Mouse (Mus musculus) liver, embryonic 16.5 days (tissue): ENCODE results near the gene Grik1. TPM values are rescaled to one million over a fixed set of nuclear protein-coding genes. Genes with fewer than 3 reads are reported as not detected.

Experiments used
- ATAC-seq: fragments of 200-750 bp; cut with Nextera tagmentation; 2 replicates; pipeline ENCODE4 v1.8.0; 2017; ENCODE audit warnings: low read depth, mild to moderate bottlenecking, moderate number of reproducible peaks, moderate library complexity
- H3K27ac ChIP-seq: fragments of 300-500 bp; sonication (generic); 2 replicates; pipeline ENCODE4 v1.5.1; 2014; ENCODE audit warnings: mild to moderate bottlenecking, low read length
- H3K27me3 ChIP-seq: fragments of 300-500 bp; sonication (generic); 2 replicates; pipeline ENCODE4 v1.6.1; 2014; ENCODE audit warnings: low read depth, low read length, mixed read lengths; ENCODE audit not compliant: control insufficient read depth, insufficient read depth
- H3K36me3 ChIP-seq: fragments of 300-500 bp; sonication (generic); 2 replicates; pipeline ENCODE4 v1.6.1; 2014; ENCODE audit warnings: mild to moderate bottlenecking; ENCODE audit not compliant: control insufficient read depth, insufficient read depth
- H3K4me1 ChIP-seq: fragments of 300-500 bp; sonication (generic); 2 replicates; pipeline ENCODE4 v1.6.1; 2014; ENCODE audit warnings: low read depth, low read length, mixed read lengths; ENCODE audit not compliant: control insufficient read depth
- H3K4me2 ChIP-seq: fragments of 300-500 bp; sonication (generic); 2 replicates; pipeline ENCODE4 v1.6.1; 2014; ENCODE audit warnings: low read depth, low read length, mixed read lengths
- H3K4me3 ChIP-seq: fragments of 300-500 bp; sonication (generic); 2 replicates; pipeline ENCODE4 v1.5.1; 2014; ENCODE audit warnings: low read depth, mild to moderate bottlenecking, low read length
- H3K9ac ChIP-seq: fragments of 300-500 bp; sonication (generic); 2 replicates; pipeline ENCODE4 v1.6.1; 2014; ENCODE audit warnings: low read depth, low read length
- H3K9me3 ChIP-seq: fragments of 300-500 bp; sonication (generic); replicated peaks from 2 replicates; pipeline ENCODE4 v1.6.1; 2016; ENCODE audit warnings: low read length; ENCODE audit not compliant: control insufficient read depth
- WGBS: fragments of 180-500 bp; shearing (Covaris S2); extraction: QIAGEN DNeasy Blood & Tissue Kit; methylation state at CpG from one replicate; pipeline ENCODE4 v1.1.7; 2014; ENCODE audit not compliant: insufficient replicate concordance; 5-methylcytosine and 5-hydroxymethylcytosine counted together
- polyA plus RNA-seq: library from polyadenylated mRNA; unstranded; fragments of >200 nt; fragmentation: Nextera tagmentation; extraction: Ambion mirVana; gene quantifications from 2 replicates; pipeline ENCODE4 v1.2.1, GENCODE M21; 2015

Grik1 gene
- polyA plus RNA-seq, 1 experiment from 2014 or later, result not detected

DNA sequence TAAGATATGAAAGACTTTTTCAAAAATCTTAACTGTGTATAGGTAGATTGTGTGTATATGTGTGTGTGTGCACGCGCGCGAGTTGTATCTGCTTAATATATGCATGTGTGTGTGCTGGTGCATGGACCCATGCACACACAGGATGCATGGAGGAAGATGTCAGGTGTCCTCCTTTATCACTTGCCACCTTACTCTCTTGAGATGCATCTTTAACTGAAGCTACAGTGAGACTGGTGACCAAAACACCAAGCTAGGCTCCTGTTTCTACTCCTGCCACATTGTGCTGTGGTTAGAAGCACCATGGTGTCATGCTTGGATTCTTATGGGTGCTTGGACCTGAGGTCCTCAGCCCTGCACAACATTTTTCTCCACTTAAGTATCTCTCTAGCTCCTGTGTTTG is 245.7 kb downstream of the Grik1 start:
- no peaks in the 10 kb centered on the region for H3K36me3 ChIP-seq
- no peaks in the 10 kb centered on the region for H3K27me3 ChIP-seq
- WGBS, result 90% methylated on average over 4 of the region's 4 CpGs
- no peak for ATAC-seq
- no peak overlapping the region for H3K4me3 ChIP-seq
- H3K27ac ChIP-seq, result no peak overlapping the region
- H3K9me3 ChIP-seq, result no peaks in the 10 kb centered on the region
- no peak overlapping the region for H3K4me2 ChIP-seq
- H3K4me1 ChIP-seq, result no peaks in the 10 kb centered on the region
- H3K9ac ChIP-seq, result no peak overlapping the region

DNA sequence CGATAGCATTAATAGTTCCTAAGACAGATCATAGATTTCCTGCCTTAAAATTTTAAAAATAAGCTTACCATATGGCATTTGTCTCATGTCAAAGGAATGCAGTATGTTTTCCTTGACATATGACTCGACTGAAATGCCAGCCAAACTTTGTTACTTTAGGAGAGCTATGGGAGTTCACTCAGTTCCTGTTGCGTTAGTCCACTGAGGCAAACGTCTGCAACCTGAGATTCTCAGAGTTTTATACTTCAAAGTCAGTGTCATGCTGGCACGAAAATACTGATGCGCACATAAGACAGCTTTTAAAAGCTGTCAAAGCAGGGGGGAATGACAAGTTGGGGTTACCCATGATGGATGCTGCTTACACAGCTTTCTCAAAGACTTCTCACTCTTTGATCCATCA is 247.6 kb downstream of the Grik1 start:
- H3K27ac ChIP-seq, result no peak overlapping the region
- H3K27me3 ChIP-seq, result no peaks in the 10 kb centered on the region
- 43% methylated on average over 6 of the region's 6 CpGs for WGBS
- H3K36me3 ChIP-seq, result no peaks in the 10 kb centered on the region
- no peak overlapping the region for H3K9ac ChIP-seq
- no peaks in the 10 kb centered on the region for H3K9me3 ChIP-seq
- no peaks in the 10 kb centered on the region for H3K4me1 ChIP-seq
- no peak overlapping the region for H3K4me3 ChIP-seq
- no peak for ATAC-seq
- H3K4me2 ChIP-seq, result no peak overlapping the region

DNA sequence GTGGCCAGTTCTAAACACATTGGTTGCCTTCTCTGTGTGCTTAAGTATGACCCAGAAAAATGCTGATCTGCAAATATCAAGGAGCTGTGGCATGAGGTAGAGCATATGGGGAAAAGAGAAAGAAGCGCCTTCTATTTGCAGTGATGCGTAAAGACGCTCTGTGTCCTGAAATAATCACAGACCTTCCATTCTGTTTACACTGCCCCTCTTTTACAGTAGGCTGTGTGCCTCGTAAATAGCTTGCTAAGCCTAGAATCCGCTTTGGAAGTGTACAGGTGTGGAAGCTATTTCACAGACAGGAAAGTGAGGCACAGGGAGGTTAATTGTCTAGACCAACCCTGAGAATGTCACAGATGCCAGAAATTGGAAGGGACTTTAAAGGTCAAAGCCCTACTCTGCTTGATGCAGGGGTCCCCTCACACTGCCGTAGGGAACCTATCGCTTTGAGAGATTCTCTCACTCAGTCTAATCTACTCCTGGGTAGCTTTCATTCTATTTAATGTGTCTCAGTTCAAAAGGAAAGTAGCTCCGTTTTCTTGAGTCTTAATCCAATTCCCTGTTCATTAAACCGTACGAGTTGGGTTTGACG is 251.5 kb downstream of the Grik1 start:
- no peaks in the 10 kb centered on the region for H3K36me3 ChIP-seq
- ATAC-seq, result no peak
- H3K4me3 ChIP-seq, result no peak overlapping the region
- 69% methylated on average over 11 of the region's 11 CpGs for WGBS
- H3K4me2 ChIP-seq, result no peak overlapping the region
- no peak overlapping the region for H3K9ac ChIP-seq
- no peaks in the 10 kb centered on the region for H3K27me3 ChIP-seq
- no peaks in the 10 kb centered on the region for H3K4me1 ChIP-seq
- H3K27ac ChIP-seq, result no peak overlapping the region
- H3K9me3 ChIP-seq, result no peaks in the 10 kb centered on the region

DNA sequence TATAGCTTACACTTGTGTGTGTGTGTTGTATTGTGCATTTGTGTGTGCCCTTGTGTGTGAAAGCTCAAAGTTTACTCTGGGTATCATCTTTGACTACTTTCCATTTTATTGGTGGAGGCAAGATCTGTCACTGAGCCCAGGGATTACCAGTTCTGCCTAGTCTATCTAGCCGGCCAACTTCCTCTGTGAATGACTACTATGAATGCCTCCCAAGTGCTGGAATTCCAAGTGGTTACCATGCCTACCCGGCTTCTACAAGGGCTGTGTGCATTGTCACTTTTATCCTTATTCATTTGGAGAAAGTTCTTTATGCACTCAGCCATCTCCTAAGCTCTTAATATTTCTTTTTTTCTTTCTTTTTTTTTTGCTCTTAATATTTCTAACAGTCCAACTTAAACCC is 301.3 kb downstream of the Grik1 start:
- H3K9me3 ChIP-seq, result no peaks in the 10 kb centered on the region
- WGBS, result 45% methylated on average over 2 of the region's 2 CpGs

DNA sequence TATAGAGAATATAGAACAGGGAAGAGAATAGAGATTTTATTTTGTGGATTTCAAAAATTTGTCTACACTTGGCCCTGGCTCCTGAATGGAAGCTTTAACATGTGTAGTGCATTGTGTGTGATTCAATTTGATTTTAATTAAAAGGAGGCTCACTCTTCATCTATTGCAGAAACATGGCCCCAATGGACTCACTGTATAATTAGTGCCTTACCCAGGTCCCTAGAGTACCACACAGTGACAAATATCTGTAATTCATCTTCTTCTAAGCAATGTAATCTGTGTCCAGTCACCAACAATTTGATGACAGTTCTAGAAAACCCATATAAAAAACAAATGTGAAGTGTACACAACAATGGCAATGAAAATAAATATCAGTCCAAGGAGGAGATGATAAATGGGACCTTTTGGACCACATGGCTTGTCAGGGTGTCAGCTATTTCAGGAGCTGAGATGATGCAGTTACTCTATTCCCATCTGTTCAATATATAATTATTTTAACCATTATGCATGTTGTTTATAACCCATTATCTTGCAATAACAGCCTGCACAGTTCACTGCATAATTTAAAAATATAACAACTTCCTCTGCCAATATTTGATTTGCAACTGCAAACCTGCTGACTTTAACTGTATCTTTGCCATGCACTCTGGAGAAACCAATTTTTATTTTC is 305.7 kb downstream of the Grik1 start:
- Histone ChIP-seq H3K27ac (no peak overlapping the region), H3K4me3 (no peak overlapping the region), H3K9ac (no peak overlapping the region), H3K27me3 (no peaks in the 10 kb centered on the region), H3K4me2 (no peak overlapping the region), H3K9me3 (no peaks in the 10 kb centered on the region), H3K4me1 (no peaks in the 10 kb centered on the region), H3K36me3 (no peaks in the 10 kb centered on the region)
- ATAC-seq, result no peak

More for the DNA sequence above, 301.3 kb downstream of the Grik1 start:
- ATAC-seq, result no peak
- Histone ChIP-seq H3K4me2 (no peak overlapping the region), H3K36me3 (no peaks in the 10 kb centered on the region), H3K4me3 (no peak overlapping the region), H3K27me3 (no peaks in the 10 kb centered on the region), H3K27ac (no peak overlapping the region), H3K4me1 (no peaks in the 10 kb centered on the region), H3K9ac (no peak overlapping the region)

DNA sequence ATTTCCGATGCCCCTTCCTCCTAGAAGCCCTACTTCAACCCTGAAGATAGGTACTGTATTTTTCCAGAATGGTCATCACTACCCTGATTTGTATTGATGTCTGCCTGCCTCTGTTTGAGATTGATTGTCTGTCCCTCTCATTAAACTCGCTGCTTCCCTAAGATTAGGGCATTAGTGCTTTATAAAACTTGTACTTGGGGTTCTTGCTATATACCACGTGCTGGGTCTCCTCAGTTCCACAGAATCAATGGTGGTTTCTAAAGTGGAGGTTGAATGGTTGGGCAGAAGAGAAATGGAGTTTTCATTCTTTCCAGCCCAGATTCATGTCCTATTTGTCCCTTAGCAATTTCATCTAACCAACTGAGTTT is 316.0 kb downstream of the Grik1 start:
- Histone ChIP-seq H3K27ac (no peak overlapping the region), H3K36me3 (no peaks in the 10 kb centered on the region), H3K27me3 (no peaks in the 10 kb centered on the region), H3K9ac (no peak overlapping the region), H3K4me2 (no peak overlapping the region), H3K4me1 (no peaks in the 10 kb centered on the region), H3K9me3 (no peaks in the 10 kb centered on the region), H3K4me3 (no peak overlapping the region)
- no peak for ATAC-seq
- 45% methylated on average over 3 of the region's 3 CpGs for WGBS

DNA sequence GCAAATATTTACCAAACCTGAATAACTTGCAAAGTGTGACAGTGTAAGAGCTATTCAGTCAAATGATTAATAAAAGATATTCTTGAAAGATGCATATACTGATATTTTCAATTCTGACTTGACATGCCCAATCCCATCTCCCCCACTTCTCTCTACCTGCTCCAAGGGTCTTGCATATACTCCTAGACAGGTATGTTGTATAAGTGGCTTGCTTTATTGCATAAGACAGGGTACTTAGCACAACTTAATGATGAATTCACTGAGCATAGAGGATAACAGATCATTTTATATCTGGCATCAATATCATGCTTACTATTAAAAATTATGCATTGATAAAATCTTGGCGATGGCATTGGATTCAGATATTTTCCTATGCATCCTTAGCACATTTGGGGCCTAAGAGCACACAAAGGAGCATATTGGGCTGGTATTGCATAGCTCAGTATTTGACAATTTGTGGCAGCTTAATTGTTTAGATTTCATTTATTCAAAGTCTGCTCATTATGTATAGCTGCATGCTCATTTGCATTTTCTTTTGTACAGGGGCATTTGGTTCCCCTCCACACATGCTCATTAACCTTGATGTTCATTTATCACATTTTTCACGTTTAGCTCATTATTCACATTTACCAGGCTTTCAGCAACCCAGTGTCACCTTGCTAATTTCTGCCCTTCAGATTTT is 316.5 kb downstream of the Grik1 start:
- Histone ChIP-seq H3K27ac (no peak overlapping the region), H3K4me1 (no peaks in the 10 kb centered on the region), H3K9me3 (no peaks in the 10 kb centered on the region), H3K4me2 (no peak overlapping the region), H3K36me3 (no peaks in the 10 kb centered on the region), H3K9ac (no peak overlapping the region), H3K4me3 (no peak overlapping the region), H3K27me3 (no peaks in the 10 kb centered on the region)
- ATAC-seq, result no peak
- WGBS, result 43% methylated on average over 2 of the region's 2 CpGs

DNA sequence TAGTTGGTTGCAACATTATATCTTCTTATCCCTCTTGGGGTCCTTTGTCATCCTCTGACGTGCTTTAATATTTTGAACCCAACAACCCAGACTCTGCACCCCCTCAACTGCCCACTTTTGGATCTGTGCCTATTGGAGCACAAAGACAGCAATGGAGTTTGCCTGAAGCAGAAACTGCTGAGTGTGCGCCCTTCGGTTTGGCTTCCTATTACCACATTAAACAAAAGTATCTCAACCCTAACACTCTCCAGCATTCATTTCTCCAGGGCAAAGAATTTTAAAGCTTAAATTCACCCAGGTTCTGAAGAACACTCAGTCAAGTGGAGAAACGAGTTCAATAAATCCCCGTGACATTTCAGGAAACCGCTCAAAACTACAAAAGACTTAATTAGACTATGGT is 318.2 kb downstream of the Grik1 start:
- H3K4me1 ChIP-seq, result no peaks in the 10 kb centered on the region
- H3K36me3 ChIP-seq, result no peaks in the 10 kb centered on the region
- H3K27me3 ChIP-seq, result no peaks in the 10 kb centered on the region
- no peaks in the 10 kb centered on the region for H3K9me3 ChIP-seq
- WGBS, result 57% methylated on average over 6 of the region's 6 CpGs
- no peak overlapping the region for H3K4me3 ChIP-seq
- no peak for ATAC-seq
- no peak overlapping the region for H3K27ac ChIP-seq
- H3K9ac ChIP-seq, result no peak overlapping the region
- H3K4me2 ChIP-seq, result no peak overlapping the region

DNA sequence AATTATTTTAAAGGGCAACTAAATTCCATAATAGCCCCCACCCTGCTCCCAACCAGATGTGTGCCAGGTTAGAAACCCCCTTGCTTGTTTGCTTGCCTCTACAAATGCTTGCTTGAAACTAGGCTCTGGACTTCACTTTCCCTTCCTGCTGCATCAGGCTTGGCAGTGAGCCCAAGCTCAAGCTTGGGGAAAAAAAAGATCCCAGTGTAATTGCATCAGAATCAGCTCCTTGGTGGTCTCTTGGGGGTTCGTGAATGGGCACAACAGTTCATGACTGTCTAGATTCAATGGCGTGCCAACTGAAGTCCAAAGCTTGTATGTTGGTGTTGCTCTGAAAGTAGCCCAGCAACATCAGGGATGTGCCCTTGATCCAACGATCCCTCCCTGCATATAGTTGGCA is 320.1 kb downstream of the Grik1 start:
- Histone ChIP-seq H3K4me3 (no peak overlapping the region), H3K9me3 (no peaks in the 10 kb centered on the region), H3K27me3 (no peaks in the 10 kb centered on the region), H3K27ac (no peak overlapping the region), H3K9ac (no peak overlapping the region), H3K4me2 (no peak overlapping the region), H3K4me1 (no peaks in the 10 kb centered on the region), H3K36me3 (no peaks in the 10 kb centered on the region)
- no peak for ATAC-seq
- WGBS, result 49% methylated on average over 3 of the region's 3 CpGs
